Mouse (Mus musculus) right cerebral cortex, postnatal 14 days (tissue): ENCODE measurements at regions not wholly inside any gene's neighbourhood (a gene's known extent, or its start where the extent isn't known, plus 50 kb on each side); places are given as distances from the start of the nearest gene placed in this dataset.

ENCODE experiments used
- DNase-seq: peaks from one replicate; pipeline ENCODE4 v3.0.0; 2022

DNA sequence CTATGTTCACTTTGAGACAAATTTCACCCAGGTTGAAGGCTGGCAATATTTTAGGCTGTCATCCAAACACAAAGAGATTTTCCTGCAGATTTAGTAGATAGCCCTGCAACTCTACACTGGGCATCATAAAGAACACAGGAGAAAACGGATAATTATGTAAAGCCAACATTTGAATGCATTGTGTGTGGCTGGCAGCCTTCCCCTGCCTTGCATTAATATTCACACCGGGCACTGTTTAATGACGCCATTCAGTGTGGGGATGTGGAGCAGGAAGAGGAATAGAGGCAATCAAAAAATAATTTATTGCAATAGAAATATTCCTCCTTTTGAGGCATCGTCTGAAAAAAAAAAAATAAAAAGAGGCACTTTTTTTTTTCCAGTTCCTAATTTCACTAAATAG, 105.7 kb downstream of the Samd5 start:
- DNase-seq, result no peak

DNA sequence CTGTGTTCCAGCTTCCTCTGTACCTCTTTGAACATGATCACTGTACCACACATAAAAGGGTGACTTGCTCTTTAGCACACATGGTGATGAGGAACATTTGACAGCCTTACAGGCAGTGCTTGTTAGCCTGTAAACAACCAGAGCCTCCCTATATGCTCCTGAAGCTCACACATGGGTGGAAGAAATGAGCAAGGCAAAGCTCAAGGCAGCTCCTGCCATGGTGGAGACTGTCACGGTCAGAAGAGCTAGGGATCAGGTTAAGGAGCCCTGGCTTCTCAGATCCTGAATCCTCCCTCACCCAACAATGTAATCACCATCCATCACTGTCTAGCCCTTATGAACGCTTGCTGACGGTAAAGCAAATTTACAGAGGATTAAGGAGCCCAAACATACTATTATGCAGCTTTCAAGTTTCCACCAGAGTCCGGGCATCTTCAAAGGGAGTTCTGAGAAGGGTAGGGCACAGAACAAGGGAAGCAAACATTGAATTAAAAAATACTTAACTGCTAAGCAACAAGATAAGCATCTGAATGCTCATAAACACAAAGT, 117.4 kb downstream of the Samd5 start:
- DNase-seq, result no peak

DNA sequence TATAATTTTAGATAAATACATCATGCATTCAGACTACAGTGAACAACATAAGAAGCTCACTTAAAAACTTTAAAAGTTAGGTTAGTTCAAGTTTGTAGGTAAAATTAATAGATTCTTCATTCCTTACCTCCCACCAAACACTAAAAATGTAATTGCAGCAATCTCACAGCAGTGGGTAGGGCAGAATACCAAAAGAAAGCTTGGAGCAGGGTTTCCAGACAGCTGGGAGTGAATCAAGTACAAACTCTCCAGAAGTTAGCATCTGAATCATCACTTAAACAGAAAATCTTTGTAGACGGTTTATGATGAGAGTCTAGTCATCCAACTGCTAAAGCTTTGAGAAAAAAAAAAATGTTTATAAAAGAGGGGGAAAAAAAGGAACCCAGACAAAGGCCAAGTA, 117.9 kb downstream of the Samd5 start:
- no peak for DNase-seq

DNA sequence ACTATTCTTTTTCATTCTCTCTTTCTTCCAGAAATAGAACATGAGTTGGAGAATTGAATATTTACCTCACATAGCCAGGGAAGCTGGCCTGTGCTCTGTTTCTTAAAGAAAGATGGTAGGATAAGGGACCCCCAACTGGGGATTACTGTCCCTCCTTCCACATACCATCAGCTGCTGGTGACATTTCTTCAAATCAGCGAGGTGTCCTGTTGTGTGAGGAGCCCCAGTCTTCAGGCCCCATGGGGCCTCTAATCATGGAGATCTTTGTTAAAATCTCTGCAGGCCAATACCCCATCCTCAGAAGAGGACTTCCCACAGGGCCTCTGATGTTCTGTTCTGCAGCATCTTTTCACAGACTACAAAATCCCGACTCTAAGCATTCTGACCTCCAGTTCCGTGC, 121.1 kb downstream of the Samd5 start:
- DNase-seq, result no peak

DNA sequence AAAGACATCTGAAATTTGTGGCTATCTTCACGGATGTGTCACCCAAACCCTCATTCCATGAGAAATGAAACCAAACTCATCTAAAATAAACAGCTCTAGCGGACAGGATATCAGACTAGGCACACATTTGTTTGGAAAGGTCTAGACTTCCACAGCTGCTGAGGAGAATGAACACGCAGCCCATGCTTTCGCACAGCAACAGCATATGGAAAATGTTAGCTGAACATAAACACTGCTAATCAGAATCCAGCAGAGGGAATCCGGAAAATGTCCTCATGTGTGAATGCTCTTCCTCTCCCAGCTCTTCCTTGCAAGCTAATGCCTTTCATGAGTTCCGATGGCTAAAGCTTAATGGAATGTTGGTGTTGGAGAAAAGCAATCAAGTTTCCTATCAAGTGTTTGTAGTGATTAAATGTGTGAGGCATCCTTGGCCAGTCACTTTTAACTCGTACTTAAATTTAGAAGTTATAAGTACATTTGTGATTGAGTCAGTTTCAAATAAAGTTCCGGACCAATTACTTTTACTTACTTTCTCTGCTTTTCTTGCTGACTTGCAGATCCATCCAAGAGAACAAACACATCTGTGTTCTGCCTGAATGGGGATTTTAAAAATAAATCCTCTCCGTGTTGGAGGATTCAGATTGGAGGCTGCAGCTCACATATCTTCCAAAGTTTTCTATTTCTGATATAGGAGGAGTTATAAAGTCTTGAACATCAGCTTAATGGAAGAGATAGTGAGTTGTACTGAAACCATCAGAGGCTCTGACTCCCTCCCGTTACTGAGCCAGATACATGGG, 124.9 kb downstream of the Samd5 start:
- no peak for DNase-seq

DNA sequence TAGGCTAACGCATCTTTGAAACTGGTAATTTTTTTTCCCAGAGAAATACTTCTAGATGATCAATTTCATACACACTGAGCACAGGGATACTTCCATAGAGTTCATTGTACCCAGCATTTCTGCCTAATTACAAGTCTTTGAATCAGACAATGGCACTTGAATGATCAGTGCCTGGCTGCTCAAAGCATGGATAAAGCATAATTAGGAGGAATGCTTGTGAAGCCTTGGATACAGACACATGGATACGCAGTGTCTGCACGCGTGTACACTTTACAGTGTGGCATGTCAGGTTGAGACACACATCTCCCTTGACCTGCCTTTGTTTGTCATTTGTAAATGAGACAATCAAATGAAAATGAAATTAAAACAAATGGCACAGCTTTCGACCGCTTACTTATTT, 129.2 kb downstream of the Samd5 start:
- DNase-seq, result no peak

DNA sequence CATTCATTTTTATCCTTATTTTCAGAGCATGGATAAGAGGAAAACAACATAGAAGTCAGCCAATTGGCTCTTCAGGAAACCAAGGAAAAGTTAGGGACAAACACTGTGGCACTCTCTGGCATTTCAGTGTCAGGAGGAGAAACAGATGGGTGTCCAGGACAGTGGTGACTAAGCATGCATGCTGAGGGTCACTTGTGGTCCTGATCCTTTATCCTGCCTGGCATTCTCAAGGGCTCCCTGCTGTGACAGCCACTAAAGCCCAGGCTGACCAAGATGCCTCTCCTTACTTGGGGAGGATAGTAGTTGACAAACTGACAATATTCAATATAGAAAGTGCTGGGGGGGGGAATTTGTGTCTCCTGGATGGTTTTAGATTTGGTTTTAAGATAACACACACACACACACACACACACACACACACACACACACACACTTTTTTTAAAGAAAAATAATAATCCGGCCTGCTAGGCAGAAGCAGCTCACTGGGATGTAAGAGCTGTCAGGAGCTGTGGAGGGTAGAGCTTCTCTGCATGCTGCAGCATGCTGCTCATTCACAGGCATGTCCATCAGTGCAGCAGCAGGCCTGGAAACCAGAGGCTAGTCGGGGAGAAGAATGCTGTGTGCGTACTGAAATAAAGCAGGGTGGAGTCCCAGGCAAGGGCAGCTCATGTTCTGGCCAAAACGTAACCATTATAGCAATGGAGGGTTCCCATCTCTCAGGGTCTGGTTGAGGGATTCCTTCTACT, 130.8 kb downstream of the Samd5 start:
- DNase-seq, result no peak

DNA sequence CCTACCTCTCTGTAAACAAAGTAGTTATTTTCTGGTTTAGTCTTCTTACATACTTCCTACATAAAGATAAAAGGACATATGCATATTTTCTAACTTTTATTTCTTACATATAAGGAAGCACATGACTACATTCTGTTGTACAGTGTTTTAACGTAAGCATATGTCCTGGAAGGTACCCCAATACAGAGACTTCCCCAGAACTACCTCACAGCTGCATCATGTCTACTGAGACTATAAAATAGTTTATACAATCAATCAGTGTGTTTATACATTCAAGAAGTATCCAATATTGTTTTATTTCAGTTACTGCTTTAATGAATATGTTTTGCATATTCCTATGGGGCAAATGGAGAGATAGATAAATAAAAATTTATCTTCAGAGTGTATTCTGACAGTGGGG, 133.4 kb downstream of the Samd5 start:
- DNase-seq, result no peak

DNA sequence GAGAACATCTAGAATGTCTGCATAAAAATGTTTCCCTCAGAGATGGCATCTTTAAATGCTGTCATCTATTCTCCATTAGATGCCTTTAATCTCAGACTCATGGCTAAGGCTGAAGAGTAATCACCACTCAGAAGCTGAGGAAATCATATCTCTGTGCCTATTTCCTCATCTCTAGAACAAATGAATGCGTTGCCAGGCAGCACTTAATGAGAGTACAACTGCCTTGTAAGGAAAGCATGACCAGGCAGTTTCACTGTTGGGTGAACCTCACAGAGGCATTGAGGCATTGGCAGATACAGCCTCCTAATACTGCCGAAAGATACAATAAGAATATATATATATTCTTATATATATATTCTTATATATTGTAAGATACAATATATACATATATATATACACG, 137.3 kb downstream of the Samd5 start:
- no peak for DNase-seq

- DNase-seq, result no peak
Observed at GRCm38 (mm10) chr10:9534552-9534951, 140.5 kb downstream of the Samd5 start.

- no peak for DNase-seq
Observed at GRCm38 (mm10) chr10:9533283-9533682, 141.7 kb downstream of the Samd5 start.

DNA sequence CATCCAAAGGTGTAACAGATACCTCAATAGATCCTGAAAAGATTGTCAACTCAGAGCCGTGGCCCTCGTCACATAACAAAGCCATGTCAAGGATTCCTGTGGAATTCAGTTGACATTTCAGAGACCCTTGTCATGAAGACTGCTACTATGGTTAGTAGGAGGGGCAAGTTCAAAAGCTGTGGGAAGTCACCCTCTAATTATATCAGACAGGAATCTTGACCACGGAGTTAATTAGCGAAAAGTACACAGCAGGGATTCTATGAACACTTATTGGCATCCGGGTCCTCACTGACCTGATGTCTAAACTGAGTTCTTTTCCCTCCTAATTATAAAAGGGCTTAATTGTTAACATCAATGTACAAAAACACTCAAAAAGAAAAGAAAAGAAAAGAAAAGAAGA, 143.1 kb downstream of the Samd5 start:
- DNase-seq, result no peak

DNA sequence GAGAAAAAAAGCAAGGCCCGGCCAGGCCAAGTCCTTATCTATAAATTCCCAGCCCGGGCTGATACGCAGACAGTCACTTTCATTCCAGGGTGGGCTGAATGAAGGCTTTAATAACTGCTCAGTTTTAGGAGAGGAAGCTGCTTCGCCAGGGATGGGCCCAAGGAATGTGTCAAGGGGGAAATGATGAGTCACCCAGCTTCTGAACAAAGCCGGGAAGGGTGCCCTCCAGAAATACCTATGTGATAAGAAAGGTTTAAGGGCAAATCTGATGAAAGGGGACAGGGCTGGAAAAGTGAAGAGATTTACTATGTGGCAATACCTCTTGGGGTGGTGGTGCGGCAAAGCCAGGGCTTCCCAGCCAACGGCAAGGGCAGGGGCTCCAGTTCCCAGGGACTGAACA, 145.6 kb downstream of the Samd5 start:
- DNase-seq, result no peak

DNA sequence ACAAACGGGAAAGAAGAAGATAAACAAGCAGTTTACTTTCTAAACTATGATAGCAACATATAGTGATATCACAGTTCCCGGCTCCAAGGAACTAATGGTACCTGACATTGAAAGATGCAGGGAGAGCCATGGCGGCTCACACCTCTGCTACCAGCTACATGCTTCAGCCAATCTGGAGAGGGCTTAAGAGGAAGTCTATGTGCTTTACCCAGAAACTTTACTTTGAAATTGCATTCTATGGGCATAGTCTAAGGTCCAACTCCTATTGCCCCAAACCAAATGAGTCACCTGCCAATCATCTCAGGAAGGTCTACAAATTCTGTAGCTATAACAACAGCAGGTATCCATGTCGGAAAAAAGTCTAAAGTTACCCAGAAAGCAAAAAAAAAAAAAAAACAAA, 146.9 kb downstream of the Samd5 start:
- no peak for DNase-seq

DNA sequence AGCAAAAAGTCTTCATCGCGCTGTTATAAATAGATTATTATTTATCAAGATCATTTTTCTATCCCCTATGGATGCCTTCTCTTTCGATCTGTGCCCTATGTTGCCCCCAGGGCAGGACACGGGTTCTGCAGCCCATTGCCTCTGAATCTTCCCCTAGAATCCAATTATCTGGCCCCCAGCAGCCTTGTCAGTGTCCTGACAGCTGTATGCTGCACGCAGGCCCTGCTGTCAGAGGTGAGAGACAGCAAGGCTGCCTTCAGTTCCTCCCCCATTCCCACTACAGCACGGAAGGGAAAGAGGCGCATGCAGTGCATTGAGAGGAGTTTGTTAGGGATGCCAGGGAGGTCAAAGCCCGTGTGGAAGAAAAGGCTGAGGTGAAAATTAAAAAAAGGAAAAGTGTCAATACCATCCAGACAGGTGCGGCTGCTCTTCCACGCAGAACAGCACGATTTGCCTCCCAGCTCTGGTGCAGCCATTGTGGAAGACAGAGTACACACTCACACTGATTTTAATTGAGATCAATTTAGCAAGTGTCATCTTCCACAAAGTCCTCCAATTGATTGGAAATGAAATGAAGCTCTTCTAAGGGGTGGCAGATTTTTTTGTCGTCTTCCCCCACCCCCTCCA, 165.1 kb downstream of the Samd5 start:
- no peak for DNase-seq

- no peak for DNase-seq
Observed at GRCm38 (mm10) chr10:9509092-9509671, 165.8 kb downstream of the Samd5 start.

GRCm38 (mm10) chr10:9503569-9504493, 171.2 kb downstream of the Samd5 start:
- DNase-seq, result no peak

DNA sequence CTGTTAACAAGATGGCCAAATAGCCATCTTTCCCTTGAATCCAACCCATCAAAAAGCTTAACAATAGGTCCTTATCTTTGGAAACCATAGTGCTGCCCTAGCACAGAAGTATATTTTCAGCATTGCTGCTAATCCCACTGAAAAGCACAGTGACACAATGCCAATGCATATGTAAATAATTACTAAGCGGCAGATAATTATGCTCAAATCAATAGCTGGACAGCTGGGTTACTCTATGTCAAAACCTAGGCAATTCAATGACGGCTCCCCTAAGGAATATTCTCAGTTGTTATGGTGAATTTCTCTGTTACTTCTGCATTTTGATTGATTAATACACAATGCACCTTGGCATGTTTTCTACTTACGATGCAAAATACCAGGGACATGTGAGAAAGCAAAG, 176.5 kb downstream of the Samd5 start:
- no peak for DNase-seq

DNA sequence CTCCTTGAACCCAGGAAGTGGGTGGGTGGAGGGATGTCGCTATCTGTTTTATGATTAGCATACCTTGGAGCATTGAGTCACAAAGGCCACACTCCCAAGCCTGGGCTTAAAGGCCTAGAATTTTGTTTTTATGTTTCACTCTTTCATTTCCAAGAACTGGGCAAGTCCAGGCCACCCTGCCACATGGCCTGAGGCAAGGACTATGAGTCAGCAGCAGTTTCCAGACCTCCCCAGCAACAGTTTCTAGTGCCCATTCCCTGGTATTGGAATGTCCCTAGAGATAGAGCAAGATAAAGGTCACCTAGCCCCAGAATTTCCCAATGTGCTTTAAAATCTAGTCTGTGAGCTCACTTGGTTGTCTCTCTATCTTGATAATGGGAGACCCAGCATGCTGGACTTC, 178.0 kb downstream of the Samd5 start:
- DNase-seq, result no peak

GRCm38 (mm10) chr10:9495143-9495651, 179.8 kb downstream of the Samd5 start:
- DNase-seq, result no peak

DNA sequence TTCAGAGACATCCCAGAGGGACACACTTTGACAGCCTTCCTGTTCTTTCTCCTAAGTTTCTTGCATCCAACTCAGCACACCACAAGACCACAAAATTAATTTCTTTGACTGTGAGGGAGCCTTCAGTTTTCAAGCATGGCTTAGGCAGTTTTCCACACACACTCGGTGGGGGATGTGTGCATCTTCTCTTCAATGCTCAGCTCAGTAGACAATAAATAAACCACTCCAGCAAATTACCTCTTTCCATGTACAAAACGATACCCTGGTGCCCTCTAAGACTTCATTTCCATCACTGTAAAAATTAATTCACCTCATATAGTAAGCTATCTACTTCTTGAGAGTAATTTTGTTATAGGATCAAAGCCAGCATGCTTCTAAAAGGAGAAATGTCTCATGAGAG, 184.6 kb downstream of the Samd5 start:
- DNase-seq, result no peak

DNA sequence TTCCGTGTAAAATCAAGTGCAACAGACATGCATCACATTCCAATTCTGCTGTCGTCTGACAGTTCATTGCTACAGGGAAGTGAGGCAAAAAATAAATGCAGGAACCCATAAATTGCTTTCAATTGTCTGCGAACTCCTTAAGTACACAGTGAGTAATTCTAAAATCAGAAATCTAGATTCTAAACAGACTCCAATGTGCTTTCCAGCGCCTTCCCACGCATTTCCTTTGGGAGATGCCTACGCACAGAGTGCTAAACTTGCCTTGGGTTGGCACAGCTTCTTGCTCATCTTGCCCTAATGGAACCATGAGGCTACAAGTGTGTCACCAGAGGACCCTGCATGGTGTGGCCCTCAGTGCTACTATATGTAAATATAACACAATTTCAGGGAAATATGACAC, 212.6 kb downstream of the Samd5 start:
- no peak for DNase-seq
